Mouse (Mus musculus): ENCODE results near the gene Ubap1. TPM values are rescaled to one million over a fixed set of nuclear protein-coding genes. Genes with fewer than 3 reads are reported as not detected.

The Ubap1 gene
- total and polyA plus RNA-seq, 3 experiments: 18.3 to 39.2 (median 30.4) TPM

DNA sequence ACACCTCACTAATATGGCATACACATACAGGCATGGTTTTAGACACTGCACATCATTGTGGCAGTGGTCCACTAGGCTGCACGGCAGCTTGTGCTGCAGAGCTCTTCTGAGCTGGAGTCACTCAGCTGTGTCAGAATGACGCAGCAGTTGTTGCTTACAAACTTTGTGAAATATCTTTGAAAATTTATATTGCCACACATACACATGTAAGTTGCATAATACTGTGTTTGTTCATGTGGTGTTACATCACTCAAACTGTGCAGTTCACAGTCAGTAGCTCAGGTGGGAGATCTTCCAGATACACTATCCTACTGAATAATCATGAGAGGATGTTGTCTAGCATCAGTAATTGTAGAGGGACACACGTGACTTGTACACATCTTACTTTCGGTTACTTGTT, 19.4 kb downstream of the Ubap1 start:
- Histone ChIP-seq H3K36me3 (replicated peaks) (peaks cover 73% of the 10 kb centered on the region), H3K9me3 (replicated peaks) (no peaks in the 10 kb centered on the region), H3K27me3 (ENCODE audit: insufficient read depth, low read length) (no peaks in the 10 kb centered on the region), H3K4me1 (ENCODE audit: insufficient read depth, low read depth, low read length) (peaks cover 17% of the 10 kb centered on the region), H3K4me3 (ENCODE audit: low read depth, low read length) (no peak overlapping the region)
- peak; percentile 34 for ATAC-seq (ENCODE audit: extremely low read depth, insufficient number of reproducible peaks, low FRiP score, poor library complexity, severe bottlenecking)
- TF ChIP-seq CTCF (IDR thresholded peaks at IDR 0.05; ENCODE audit: low read depth, low read length): no peak
- TF ChIP-seq GATA1 (IDR thresholded peaks at IDR 0.05; ENCODE audit: borderline replicate concordance, low read length): no peak
- no peak for TF ChIP-seq GATA2 (IDR thresholded peaks at IDR 0.05; ENCODE audit: borderline replicate concordance, low read depth, low read length)
- TF ChIP-seq POLR2AphosphoS5 (IDR thresholded peaks at IDR 0.05; ENCODE audit: insufficient replicate concordance, low read depth, low read length): no peak
- TF ChIP-seq TAL1 (conservative IDR thresholded peaks at IDR 0.05; ENCODE audit: low read depth, low read length): no peak
- no peak for DNase-seq (ENCODE audit: low spot score)

DNA sequence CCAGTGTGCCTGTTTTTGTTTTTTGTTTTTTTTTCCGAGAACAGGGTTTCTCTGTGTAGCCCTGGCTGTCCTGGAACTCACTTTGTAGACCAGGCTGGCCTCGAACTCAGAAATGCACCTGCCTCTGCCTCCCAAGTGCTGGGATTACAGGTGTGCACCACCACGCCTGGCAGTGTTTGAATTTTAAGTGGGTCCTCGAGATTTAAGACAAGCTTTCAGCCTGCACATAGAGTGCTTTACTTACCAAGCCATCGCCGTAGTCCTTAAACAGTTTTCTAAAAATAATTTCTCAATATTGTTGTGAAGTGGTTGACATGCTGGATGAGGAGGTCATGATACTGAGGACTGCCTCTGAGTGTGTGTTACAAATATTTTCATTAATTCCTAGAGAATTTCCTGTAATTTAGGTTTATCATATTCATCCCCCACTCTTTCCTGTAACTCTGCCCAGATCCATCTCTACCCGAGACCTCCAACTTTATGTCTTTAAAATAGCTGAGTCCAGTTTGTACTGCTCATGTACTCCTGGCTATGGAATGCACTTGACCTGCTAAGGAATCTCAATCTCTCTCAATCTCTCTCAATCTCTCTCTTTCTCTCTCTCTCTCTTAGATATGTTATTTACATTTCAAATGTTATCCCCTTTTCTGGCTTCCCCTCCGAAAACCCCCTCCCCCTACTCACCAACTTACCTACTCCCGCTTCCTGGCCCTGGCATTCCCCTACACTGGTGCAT, 21.1 kb downstream of the Ubap1 start:
- Histone ChIP-seq H3K9me3 (replicated peaks) (no peaks in the 10 kb centered on the region), H3K4me3 (ENCODE audit: low read depth, low read length) (no peak overlapping the region), H3K36me3 (replicated peaks) (peaks cover 80% of the 10 kb centered on the region), H3K4me1 (ENCODE audit: insufficient read depth, low read depth, low read length) (peaks cover 20% of the 10 kb centered on the region), H3K27me3 (ENCODE audit: insufficient read depth, low read length) (no peaks in the 10 kb centered on the region)
- TF ChIP-seq TAL1 (conservative IDR thresholded peaks at IDR 0.05; ENCODE audit: low read depth, low read length): no peak
- no peak for TF ChIP-seq GATA1 (IDR thresholded peaks at IDR 0.05; ENCODE audit: borderline replicate concordance, low read length)
- TF ChIP-seq POLR2AphosphoS5 (IDR thresholded peaks at IDR 0.05; ENCODE audit: insufficient replicate concordance, low read depth, low read length): no peak
- TF ChIP-seq CTCF (IDR thresholded peaks at IDR 0.05; ENCODE audit: low read depth, low read length): no peak
- no peak for TF ChIP-seq GATA2 (IDR thresholded peaks at IDR 0.05; ENCODE audit: borderline replicate concordance, low read depth, low read length)
- no peak for DNase-seq (ENCODE audit: low spot score)
- no peak for ATAC-seq (ENCODE audit: extremely low read depth, insufficient number of reproducible peaks, low FRiP score, poor library complexity, severe bottlenecking)

GRCm38 (mm10) chr4:41377567-41377966, 28.8 kb downstream of the Ubap1 start:
- ATAC-seq (ENCODE audit: extremely low read depth, insufficient number of reproducible peaks, low FRiP score, poor library complexity, severe bottlenecking) (no peak), DNase-seq (ENCODE audit: low spot score) (no peak)
- TF ChIP-seq GATA2 (IDR thresholded peaks at IDR 0.05; ENCODE audit: borderline replicate concordance, low read depth, low read length) (no peak), TAL1 (conservative IDR thresholded peaks at IDR 0.05; ENCODE audit: low read depth, low read length) (no peak), CTCF (IDR thresholded peaks at IDR 0.05; ENCODE audit: low read depth, low read length) (no peak), GATA1 (IDR thresholded peaks at IDR 0.05; ENCODE audit: borderline replicate concordance, low read length) (no peak)

GRCm38 (mm10) chr4:41381213-41381950, 32.6 kb downstream of the Ubap1 start:
- Histone ChIP-seq H3K4me3 (ENCODE audit: low read depth, low read length) (no peak overlapping the region; the same call in 1 of the 2 replicates), H3K4me1 (ENCODE audit: insufficient read depth, low read depth, low read length) (peaks cover 28% of the 10 kb centered on the region), H3K9me3 (replicated peaks) (peaks cover 4% of the 10 kb centered on the region), H3K27me3 (ENCODE audit: insufficient read depth, low read length) (no peaks in the 10 kb centered on the region), H3K36me3 (replicated peaks) (peaks cover 79% of the 10 kb centered on the region)
- DNase-seq (ENCODE audit: low spot score) (no peak), ATAC-seq (ENCODE audit: extremely low read depth, insufficient number of reproducible peaks, low FRiP score, poor library complexity, severe bottlenecking) (peak; percentile 90)
- TF ChIP-seq CTCF (IDR thresholded peaks at IDR 0.05; ENCODE audit: low read depth, low read length) (no peak), TAL1 (conservative IDR thresholded peaks at IDR 0.05; ENCODE audit: low read depth, low read length) (peak; percentile 64)

More at GRCm38 (mm10) chr4:41377567-41377966, 28.8 kb downstream of the Ubap1 start:
- peaks cover 26% of the 10 kb centered on the region for H3K4me1 ChIP-seq (ENCODE audit: insufficient read depth, low read depth, low read length)
- peaks cover 86% of the 10 kb centered on the region for H3K36me3 ChIP-seq (replicated peaks)
- no peaks in the 10 kb centered on the region for H3K27me3 ChIP-seq (ENCODE audit: insufficient read depth, low read length)
- H3K9me3 ChIP-seq (replicated peaks): peaks cover 4% of the 10 kb centered on the region
- no peak overlapping the region for H3K4me3 ChIP-seq (ENCODE audit: low read depth, low read length)

GRCm38 (mm10) chr4:41386412-41386975, 37.7 kb downstream of the Ubap1 start:
- H3K36me3 ChIP-seq (replicated peaks): peaks cover 87% of the 10 kb centered on the region
- DNase-seq (ENCODE audit: low spot score) (no peak), ATAC-seq (ENCODE audit: extremely low read depth, insufficient number of reproducible peaks, low FRiP score, poor library complexity, severe bottlenecking) (no peak)
- TF ChIP-seq POLR2AphosphoS5 (IDR thresholded peaks at IDR 0.05; ENCODE audit: insufficient replicate concordance, low read depth, low read length): no peak
- no peak for TF ChIP-seq GATA1 (IDR thresholded peaks at IDR 0.05; ENCODE audit: borderline replicate concordance, low read length)
- TF ChIP-seq GATA2 (IDR thresholded peaks at IDR 0.05; ENCODE audit: borderline replicate concordance, low read depth, low read length): no peak
- TF ChIP-seq TAL1 (conservative IDR thresholded peaks at IDR 0.05; ENCODE audit: low read depth, low read length): no peak
- TF ChIP-seq CTCF (IDR thresholded peaks at IDR 0.05; ENCODE audit: low read depth, low read length): no peak
- H3K4me3 ChIP-seq (ENCODE audit: low read depth, low read length): no peak overlapping the region
- H3K4me1 ChIP-seq (ENCODE audit: insufficient read depth, low read depth, low read length): peaks cover 35% of the 10 kb centered on the region
- no peaks in the 10 kb centered on the region for H3K27me3 ChIP-seq (ENCODE audit: insufficient read depth, low read length)
- peaks cover 4% of the 10 kb centered on the region for H3K9me3 ChIP-seq (replicated peaks)

DNA sequence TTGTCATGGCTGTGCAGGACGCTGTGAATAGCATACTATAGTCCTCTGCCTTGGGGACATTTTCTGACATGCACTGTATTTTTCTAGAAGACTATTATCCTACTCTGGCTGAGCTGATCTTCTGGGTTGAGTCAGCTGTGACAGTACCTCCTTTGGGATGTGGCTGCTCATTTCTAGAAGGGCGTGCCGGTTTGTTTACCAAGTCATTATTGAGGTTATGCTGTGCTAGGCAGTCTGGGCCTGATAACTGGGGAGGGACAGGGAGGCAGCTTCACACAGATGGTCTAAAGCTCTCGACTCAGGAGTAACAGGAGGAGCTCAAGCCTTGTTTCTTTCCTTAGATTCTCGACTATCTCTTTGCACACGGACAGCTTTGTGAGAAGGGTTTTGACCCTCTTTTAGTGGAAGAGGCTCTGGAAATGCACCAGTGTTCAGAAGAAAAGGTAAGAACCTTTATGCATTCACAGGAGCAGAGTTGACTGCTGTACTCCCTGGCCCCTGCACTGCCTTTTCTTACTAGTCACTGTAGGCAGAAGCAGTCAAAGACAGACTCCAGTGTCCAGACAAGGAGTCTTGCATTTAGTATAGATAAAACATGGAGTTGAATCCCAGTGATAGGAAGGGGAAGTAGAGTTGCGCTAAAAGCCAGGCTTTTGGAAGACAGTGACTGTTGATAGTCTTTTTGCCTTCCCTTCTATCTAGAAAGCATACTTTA, 39.1 kb downstream of the Ubap1 start:
- TF ChIP-seq CTCF (IDR thresholded peaks at IDR 0.05; ENCODE audit: low read depth, low read length) (no peak), GATA1 (IDR thresholded peaks at IDR 0.05; ENCODE audit: borderline replicate concordance, low read length) (no peak)
- no peak; the same call in 1 of the 2 replicates for ATAC-seq (ENCODE audit: extremely low read depth, insufficient number of reproducible peaks, low FRiP score, poor library complexity, severe bottlenecking)
- no peaks in the 10 kb centered on the region for H3K27me3 ChIP-seq (ENCODE audit: insufficient read depth, low read length)
- H3K36me3 ChIP-seq (replicated peaks): peaks cover 90% of the 10 kb centered on the region
- H3K4me3 ChIP-seq (ENCODE audit: low read depth, low read length): no peak overlapping the region
- peaks cover 30% of the 10 kb centered on the region for H3K4me1 ChIP-seq (ENCODE audit: insufficient read depth, low read depth, low read length)
- H3K9me3 ChIP-seq (replicated peaks): no peaks in the 10 kb centered on the region
- DNase-seq (ENCODE audit: low spot score): peak; percentile 30
